Mouse (Mus musculus) R1 (cell line): ENCODE data around the gene Gm21987.

Experiments used
- DNase-seq: peaks from one replicate; pipeline ENCODE4 v3.0.0-alpha.2; 2018; ENCODE audit warnings: low read depth, low spot score

The Gm21987 gene

GRCm38 (mm10) chr16:38349881-38350280 lies 3.0 kb downstream of the Gm21987 start:
- DNase-seq: no peak

DNA sequence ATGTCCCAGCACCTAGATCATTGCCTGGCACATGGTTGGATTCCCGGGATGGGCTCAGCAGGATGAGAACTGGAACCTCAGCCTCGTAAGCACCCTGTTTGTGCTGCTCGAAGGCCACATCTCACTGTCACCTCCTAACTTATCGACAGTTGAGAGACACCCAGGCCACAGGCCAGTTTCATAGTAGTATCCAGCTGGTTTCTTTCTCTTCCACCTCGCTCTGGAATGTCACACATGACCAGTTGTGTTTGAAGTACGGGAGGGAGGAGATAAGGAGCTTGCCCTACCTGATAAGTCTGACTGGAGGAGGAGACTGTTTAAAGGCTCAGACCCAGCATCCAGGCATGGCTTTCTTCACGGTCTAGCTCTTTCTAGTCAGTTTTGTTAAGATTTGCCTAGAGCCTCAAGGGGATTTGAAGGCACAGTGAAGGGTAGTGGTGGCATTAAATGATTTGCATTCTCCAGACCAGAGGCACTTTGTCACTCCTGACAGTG lies 3.6 kb downstream of the Gm21987 start:
- DNase-seq: no peak

- DNase-seq: no peak
Measured at GRCm38 (mm10) chr16:38350939-38351338, 4.1 kb downstream of the Gm21987 start.

DNA sequence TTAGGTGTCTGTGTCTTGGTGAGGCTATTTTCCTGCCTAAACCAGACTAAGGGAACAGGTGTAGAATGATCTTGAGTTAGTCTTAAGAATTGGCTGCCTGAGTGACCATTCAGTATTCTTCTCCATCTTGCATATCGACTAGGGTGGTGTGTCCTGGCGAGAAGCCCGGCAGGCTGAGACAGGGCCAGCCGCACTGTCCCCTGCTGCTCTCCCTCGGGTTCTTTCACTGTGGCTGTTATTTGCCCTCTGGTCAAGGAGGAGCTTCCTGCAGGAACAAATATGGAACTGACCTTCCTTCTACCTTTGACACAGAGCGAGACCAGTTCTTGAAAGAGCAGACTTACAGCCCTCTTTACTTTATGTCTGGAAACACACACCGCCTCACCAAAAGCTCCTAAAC lies 5.2 kb downstream of the Gm21987 start:
- DNase-seq: no peak

GRCm38 (mm10) chr16:38352851-38353250 lies 6.0 kb downstream of the Gm21987 start:
- DNase-seq: no peak

GRCm38 (mm10) chr16:38353642-38354041 lies 6.8 kb downstream of the Gm21987 start:
- DNase-seq: no peak

DNA sequence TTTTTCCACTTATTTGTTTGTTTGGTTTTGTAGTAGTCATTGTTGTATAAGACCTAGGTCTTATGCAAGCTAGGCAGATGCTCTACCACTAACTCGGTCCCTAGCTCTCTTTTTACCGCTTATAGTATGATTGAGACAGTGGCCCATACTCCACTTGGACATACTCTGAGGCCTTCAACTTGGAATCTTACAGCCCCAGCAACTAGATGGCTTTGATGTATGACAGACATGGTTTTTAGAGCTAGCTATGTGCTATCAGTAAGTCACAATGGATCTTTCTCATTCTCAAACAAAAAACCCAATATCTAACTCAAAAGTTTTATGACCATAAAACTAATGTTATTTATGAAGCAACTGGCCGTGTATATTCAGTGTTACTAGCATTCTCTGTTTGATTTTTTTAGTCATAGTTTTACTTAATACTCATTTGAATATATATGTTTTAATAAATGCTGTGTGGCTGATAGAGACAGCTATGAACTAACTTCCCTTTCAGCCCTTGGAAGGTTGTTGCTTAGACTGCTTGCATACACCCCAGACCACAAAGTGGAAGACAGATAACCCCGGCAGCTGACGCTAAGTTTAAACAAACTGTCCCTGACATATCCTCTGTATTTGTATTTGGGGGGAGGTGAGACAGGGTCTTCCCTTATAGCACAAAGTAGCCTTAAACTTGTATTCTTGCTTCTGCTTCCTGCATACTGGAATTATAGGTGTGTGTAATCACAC lies 7.5 kb downstream of the Gm21987 start:
- DNase-seq: no peak

DNA sequence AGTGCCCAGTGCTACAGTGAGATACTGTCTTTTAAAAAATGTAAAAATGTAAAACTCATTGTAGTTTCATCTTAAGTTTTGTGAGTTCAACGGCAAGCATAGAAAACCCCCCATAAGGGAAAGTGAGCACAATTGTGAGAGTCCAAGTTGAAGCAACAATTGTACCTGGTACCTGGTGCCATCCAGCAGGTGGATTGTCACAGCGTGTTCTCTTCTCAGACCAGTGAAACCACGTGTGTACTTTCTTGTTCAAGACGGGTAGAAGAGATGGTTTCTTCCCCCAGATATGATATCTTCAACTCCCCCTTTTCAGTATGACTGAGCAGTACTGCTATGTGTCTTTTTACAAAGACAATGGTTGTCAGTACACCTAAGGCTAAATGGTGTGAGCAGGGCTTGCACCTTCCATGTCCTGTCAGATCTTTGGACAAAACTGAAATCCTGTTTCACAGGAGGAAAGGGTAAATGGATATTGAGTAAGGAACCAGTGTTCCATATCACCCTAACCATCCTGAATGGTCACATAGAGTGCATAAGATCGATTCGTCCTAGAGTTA lies 11.5 kb downstream of the Gm21987 start:
- no peak for DNase-seq

GRCm38 (mm10) chr16:38359241-38359640 lies 12.4 kb downstream of the Gm21987 start:
- DNase-seq: no peak

DNA sequence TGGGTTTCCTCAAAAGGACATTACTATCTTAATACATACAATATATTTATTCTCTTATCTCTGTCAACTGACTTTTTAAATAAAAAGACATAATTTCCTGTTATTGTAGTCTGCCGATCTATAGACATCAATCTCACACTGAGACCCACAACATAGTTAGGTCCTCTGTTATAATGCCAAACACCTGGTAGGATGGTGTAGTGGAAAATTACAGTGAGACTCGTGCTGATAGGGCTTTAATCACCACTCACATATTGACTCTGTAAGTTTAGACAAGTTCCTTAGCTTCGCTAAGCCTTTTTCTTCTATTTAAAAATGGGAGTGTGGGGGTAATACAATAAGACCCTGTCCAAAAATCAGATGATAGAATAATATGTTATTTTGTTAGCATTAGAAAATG lies 13.0 kb downstream of the Gm21987 start:
- DNase-seq: no peak

DNA sequence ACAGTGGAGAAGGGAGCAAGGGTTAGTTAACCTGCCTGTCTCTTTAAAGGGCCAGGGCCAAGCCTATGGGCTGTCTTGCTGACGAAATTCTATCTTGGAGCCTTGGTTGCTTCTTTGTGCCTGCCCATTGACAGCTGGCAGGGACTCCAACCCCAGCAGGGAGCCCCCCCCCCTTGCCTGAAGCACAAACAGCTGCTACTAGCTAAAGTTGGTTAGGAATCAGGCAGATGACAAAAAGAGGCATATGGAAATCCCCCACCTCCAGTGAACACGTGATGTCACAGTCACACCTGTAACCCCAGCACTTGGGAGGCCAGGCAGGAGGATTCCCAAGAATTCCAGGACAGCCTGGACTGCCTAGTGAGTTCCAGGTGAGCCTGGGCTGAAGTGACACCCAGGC lies 13.5 kb downstream of the Gm21987 start:
- DNase-seq: no peak

DNA sequence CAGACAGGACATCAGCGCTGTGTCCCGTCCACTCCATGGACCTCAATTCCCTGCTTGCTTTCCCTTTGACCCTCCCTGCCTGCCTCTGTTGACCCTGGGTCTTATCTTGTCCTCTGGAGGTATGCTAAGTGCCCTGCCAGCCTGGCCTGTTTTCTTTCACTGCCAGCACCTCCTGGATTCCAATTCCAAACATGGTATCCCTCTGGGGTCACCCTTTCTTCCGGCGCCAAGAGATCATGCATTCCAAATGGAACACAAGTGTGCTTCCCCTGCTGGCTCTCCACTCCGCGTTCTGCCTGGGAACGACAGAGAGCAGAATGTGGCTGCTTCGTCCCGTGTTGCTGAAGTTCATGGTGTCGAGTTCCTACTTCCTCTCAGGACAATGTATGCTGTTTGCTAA lies 15.1 kb downstream of the Gm21987 start, which contains the start of gene Popdc2:
Gene Popdc2, plus strand, starts transcription at position 277 of the 400 bp plus-strand sequence.
- peak; percentile 20 for DNase-seq

DNA sequence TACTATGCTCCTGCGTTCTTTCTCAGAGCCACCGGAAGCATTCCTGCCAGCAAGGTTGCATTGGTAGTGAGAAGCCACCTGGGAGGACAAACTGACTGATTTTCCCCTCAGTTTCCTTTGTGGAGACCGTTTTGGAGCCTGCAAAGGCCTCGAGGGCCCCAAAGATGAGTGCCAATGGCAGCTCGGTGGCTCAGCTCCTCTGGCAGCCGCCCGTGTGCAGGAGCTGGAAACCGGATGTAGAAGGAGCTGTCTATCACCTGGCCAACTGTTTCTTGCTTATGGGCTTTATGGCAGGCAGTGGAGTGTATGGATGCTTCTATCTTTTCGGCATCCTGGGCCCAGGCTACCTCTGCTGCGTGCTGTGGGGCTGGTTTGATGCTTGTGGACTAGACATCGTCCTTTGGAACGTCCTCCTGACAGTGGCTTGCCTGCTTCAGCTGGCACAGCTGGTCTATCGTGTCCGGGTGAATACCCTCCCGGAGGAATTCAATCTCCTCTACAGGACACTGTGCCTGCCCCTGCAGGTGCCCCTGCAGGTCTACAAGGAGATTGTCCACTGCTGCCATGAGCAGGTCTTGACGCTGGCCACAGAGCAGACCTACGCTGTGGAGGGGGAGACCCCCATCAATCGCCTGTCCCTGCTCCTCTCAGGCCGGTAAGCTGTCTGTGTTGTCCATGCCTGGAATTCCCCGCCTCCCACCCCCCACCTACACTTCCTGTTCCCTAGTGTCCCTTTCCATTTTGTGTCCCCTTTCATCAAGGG lies 15.8 kb downstream of the Gm21987 start:
- peak; percentile 21 for DNase-seq

- no peak for DNase-seq
Measured at GRCm38 (mm10) chr16:38363256-38363595, 16.4 kb downstream of the Gm21987 start.

GRCm38 (mm10) chr16:38363657-38364056 lies 16.8 kb downstream of the Gm21987 start:
- no peak for DNase-seq

DNA sequence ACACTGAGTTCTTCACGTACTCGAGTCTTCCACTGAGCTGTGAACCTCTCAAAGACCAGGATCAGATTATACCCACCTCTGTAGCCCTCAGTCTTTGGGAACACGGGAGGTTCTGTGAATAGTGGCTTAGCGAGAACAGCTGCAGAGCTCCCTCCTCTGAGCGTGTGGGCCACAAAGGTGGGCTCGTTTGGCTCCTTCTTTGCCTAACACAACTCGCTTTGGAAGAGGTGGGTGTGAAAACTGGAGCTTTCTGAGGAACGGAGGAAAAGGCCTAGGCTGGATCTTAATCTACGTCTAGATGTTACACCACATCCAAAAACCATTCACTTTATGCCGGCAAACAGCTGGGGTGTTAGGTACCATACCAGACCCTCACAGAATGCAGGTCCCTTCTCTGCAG lies 18.6 kb downstream of the Gm21987 start:
- no peak for DNase-seq

- no peak for DNase-seq
Measured at GRCm38 (mm10) chr16:38366231-38366630, 19.4 kb downstream of the Gm21987 start.

DNA sequence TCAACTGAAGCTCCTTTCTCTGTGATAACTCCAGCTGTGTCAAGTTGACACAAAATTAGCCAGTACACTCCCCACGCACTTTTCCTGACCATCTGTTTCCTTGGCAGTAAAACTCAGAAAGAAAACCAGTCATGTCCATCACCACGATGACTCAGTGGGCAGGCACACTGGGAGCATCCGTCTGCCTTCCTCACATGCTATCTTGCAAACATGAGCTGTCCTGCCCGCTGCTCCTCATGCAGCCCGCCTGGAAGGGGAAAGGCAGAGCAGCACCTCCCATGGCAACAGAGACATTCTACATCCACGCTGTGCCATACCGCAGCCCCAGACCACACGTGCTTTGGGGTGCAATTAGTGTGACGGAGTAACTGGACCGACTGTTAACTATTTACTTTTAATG lies 21.5 kb downstream of the Gm21987 start:
- no peak for DNase-seq

- DNase-seq: no peak
Measured at GRCm38 (mm10) chr16:38369000-38369399, 22.2 kb downstream of the Gm21987 start.

GRCm38 (mm10) chr16:38369431-38369830 lies 22.6 kb downstream of the Gm21987 start:
- no peak for DNase-seq

GRCm38 (mm10) chr16:38369992-38370484 lies 23.2 kb downstream of the Gm21987 start:
- DNase-seq: no peak

DNA sequence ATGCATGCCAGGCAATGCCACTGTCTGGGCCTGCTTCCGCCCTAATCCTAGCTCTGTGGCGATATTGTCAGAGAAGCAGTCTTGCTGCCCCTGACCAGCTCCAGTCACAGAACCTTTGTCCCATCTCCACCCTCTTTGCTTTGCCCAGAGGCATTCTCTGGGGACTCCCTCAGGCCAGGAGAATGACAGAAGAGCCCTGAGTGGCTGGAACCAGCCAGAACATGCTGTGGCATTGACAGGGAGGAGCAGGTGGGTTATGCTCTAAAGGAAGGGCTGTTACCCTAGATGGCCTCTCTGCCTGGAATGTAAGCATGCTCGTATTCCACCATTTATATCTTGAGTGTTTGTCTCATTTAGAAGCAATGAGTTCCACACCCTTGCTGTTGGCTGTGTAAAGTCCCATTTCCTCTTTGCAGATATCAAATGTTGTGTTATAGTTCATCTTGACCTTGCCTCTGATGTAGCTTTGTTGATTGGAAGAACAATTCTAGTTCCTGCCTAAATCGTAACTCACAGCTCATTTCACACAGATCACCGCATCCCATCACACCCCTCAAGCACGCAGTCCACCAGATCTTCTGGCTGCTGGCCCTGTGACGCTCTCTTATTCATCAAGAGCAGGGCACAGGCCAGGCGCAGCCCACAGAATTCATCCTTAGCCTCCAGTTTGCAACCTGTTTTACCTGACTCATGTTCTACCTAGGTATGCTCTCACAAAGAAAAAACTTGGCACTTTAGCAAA lies 24.0 kb downstream of the Gm21987 start:
- DNase-seq: no peak
